Mouse (Mus musculus) lung, postnatal 10 days (tissue): ENCODE measurements around the gene Gpkow.

ENCODE experiments used
- DNase-seq: peaks from one replicate; pipeline ENCODE4 v3.0.0; 2021

The Gpkow gene

DNA sequence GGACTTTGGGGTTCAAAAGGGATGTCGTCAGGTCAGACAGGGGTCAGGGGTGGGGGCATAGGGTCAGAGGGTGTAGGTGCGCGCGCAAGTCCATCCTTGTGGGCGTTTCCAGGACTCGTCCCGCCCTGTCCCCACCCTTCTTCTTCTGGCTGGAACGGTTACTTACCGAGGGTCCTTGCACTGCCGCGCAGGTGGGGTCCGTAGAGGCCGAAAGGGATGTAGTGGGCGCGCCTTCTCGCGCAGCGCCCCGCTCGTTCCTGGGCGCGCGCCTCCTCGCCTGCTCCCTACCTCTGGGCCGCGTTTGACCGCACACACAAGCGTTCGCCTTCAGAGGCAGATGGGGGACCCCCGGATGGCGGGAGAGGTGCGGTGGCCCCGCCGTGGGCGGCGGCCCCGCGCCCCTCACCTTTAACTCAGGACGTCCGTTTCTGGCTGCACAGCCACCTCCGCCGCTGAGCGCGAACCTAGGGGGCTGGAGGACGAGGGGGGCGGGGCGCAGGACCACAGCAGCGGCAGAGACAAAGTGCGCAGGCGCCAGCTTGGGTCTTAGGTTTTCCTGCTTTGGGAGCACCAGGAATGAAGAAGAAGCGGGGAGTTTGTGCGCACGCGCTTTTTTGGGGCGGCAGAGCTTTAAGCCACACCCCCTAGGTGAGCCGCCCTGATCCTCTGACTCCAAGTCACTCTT lies 53.6 kb downstream of the Gpkow start, which contains the start of gene Ccdc120:
Ccdc120 (minus strand) TSS at position 474 of the 685 bp plus-strand sequence.
- peak; percentile 70 for DNase-seq

DNA sequence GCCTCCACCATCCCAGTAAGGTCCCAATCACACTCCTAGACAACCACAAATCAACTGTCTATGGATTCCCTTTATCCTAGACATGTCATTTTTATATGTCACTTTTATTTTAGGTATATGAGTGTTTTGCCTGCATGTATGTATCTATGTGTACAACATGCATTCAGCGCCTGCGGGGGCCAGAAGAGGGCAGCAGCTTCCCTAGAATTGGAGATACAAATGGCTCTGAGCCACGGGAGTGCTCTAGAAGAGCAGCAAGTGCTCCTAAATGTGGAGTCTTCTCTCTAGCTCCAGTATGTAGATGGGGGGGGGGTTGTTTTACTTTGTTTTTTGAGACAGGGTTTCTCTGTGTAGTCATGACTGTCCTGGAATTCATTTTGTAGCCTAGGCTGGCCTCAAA lies 56.7 kb downstream of the Gpkow start:
- DNase-seq: peak; percentile 61
